Mouse (Mus musculus) olfactory bulb, adult 2 months (tissue): ENCODE measurements around the gene Ldb3. TPM values are rescaled to one million over a fixed set of nuclear protein-coding genes. Genes with fewer than 3 reads are reported as not detected.

ENCODE experiments used
- H3K27ac ChIP-seq: fragments of 200-500 bp; 2 replicates; pipeline ENCODE4 v1.5.1; 2012; ENCODE audit warnings: low read depth, low read length; ENCODE audit not compliant: insufficient read depth
- H3K4me1 ChIP-seq: fragments of 200-500 bp; 2 replicates; pipeline ENCODE4 v1.6.1; 2012; ENCODE audit warnings: low read length; ENCODE audit not compliant: control insufficient read depth, insufficient read depth
- H3K4me3 ChIP-seq: fragments of 200-500 bp; 2 replicates; pipeline ENCODE4 v1.5.1; 2012; ENCODE audit warnings: mild to moderate bottlenecking, low read depth, low read length, moderate library complexity; ENCODE audit not compliant: insufficient read depth
- CTCF ChIP-seq: fragments of 200-500 bp; IDR thresholded peaks from 2 replicates; pipeline ENCODE4 v1.5.1; 2012; ENCODE audit warnings: low read depth, mild to moderate bottlenecking, low read length, moderate library complexity; ENCODE audit not compliant: insufficient read depth
- POLR2A ChIP-seq: fragments of 200-500 bp; IDR thresholded peaks from 2 replicates; pipeline ENCODE4 v1.6.1; 2012; ENCODE audit warnings: mild to moderate bottlenecking, low read depth, low read length, moderate library complexity; ENCODE audit not compliant: insufficient read depth
- WGBS: fragments of 180-500 bp; shearing (Covaris S2); methylation state at CpG from one replicate; pipeline ENCODE4 v1.1.7; 2018; 5-methylcytosine and 5-hydroxymethylcytosine counted together
- polyA plus RNA-seq: library from polyadenylated mRNA; stranded (reverse); fragments of >200 nt; gene quantifications from 2 replicates; pipeline ENCODE4 v1.2.4, GENCODE M21; 2012; ENCODE audit warnings: low replicate concordance; ENCODE audit not compliant: missing spikeins, insufficient read depth, insufficient read length

Gene Ldb3
- polyA plus RNA-seq, 1 experiment: not detected

GRCm38 (mm10) chr14:34576858-34577257, 11.6 kb downstream of the Ldb3 start:
- Histone ChIP-seq H3K27ac (no peak overlapping the region), H3K4me3 (no peak overlapping the region), H3K4me1 (0 out of 2 replicates have a peak, but pooled peaks cover 2% of the 10 kb centered on the region)
- TF ChIP-seq POLR2A (no peak), CTCF (no peak)
- 89% methylated on average over 4 of the region's 4 CpGs for WGBS

GRCm38 (mm10) chr14:34574068-34574467, 14.4 kb downstream of the Ldb3 start:
- Histone ChIP-seq H3K27ac (no peak overlapping the region), H3K4me1 (peaks cover 7% of the 10 kb centered on the region), H3K4me3 (no peak overlapping the region)
- WGBS: 61% methylated on average over 2 of the region's 2 CpGs
- TF ChIP-seq POLR2A (no peak), CTCF (no peak)

GRCm38 (mm10) chr14:34573348-34573913, 15.1 kb downstream of the Ldb3 start:
- Histone ChIP-seq H3K4me3 (no peak overlapping the region), H3K27ac (no peak overlapping the region), H3K4me1 (peaks cover 7% of the 10 kb centered on the region)
- 84% methylated on average over 9 of the region's 9 CpGs for WGBS
- TF ChIP-seq POLR2A (no peak), CTCF (no peak)

- peaks cover 10% of the 10 kb centered on the region for H3K4me1 ChIP-seq
- H3K27ac ChIP-seq: no peak overlapping the region
- whole genome bisulfite sequencing: 92% methylated on average over 17 of the region's 17 CpGs
- TF ChIP-seq POLR2A: no peak
- no peak for TF ChIP-seq CTCF
- no peak overlapping the region for H3K4me3 ChIP-seq
Observed at GRCm38 (mm10) chr14:34571610-34572387, 16.7 kb downstream of the Ldb3 start.

DNA sequence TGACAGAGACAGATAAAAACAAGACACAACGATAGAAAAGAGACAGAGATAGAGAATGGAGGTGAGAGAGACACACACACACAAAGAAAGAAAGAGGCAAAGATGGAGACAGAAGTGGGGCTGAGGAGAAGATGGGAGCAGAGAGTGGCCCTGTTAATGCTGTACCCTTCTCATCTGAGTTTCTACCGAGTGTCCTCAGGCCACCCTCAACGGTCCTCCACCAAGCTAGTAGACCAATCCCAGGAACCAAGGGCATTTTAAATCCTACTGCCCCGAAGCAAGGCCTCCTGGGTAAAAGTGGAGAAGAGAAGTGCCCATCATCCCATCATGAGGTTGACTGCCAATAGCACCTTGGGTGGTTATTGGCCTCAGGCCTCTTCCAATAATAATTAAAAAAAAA, 17.6 kb downstream of the Ldb3 start:
- no peak overlapping the region for H3K4me3 ChIP-seq
- WGBS: 86% methylated on average over 4 of the region's 4 CpGs
- peaks cover 16% of the 10 kb centered on the region for H3K4me1 ChIP-seq
- H3K27ac ChIP-seq: no peak overlapping the region
- no peak for TF ChIP-seq POLR2A
- TF ChIP-seq CTCF: no peak

DNA sequence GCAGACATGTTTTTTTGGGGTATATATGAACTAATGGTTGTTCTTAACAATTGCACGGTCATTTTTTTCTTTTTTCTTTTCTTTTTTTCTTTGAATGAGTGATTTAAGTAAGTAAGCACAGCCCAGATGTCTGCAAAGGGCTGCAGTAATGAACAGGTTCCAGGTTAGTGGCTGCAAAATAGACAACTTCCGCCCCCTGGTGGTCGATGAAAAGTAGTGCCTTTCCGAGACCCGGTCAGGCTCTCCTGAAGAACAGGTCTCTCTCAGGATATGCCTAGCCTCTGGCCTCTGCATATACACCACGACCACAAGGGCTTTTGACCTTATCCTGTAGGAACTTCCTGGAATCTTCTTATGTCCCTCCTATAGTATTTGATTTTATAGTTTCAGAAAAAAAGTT, 18.2 kb downstream of the Ldb3 start:
- Histone ChIP-seq H3K4me3 (no peak overlapping the region), H3K27ac (no peak overlapping the region), H3K4me1 (peaks cover 20% of the 10 kb centered on the region)
- peak; percentile 56 for TF ChIP-seq CTCF
- no peak for TF ChIP-seq POLR2A
- whole genome bisulfite sequencing: 1% methylated on average over 6 of the region's 6 CpGs

GRCm38 (mm10) chr14:34569534-34570194, 18.8 kb downstream of the Ldb3 start:
- 38% methylated on average over 27 of the region's 27 CpGs for WGBS
- Histone ChIP-seq H3K4me3 (peak overlapping the region; percentile 41), H3K27ac (no peak overlapping the region), H3K4me1 (peaks cover 21% of the 10 kb centered on the region)
- TF ChIP-seq CTCF (no peak), POLR2A (no peak)

GRCm38 (mm10) chr14:34568626-34569025, 19.9 kb downstream of the Ldb3 start:
- WGBS: 87% methylated on average over 4 of the region's 4 CpGs
- Histone ChIP-seq H3K4me1 (peaks cover 22% of the 10 kb centered on the region), H3K27ac (no peak overlapping the region), H3K4me3 (no peak overlapping the region)
- TF ChIP-seq POLR2A (no peak), CTCF (no peak)

- Histone ChIP-seq H3K4me1 (peaks cover 22% of the 10 kb centered on the region), H3K27ac (no peak overlapping the region), H3K4me3 (no peak overlapping the region)
- 62% methylated on average over 5 of the region's 5 CpGs for WGBS
- TF ChIP-seq POLR2A: no peak
- TF ChIP-seq CTCF: no peak
Observed at GRCm38 (mm10) chr14:34567697-34568096, 20.8 kb downstream of the Ldb3 start.
